Mouse (Mus musculus): Measurements from ENCODE around the gene Tmem236.
A peak's percentile ranks its signal among the peaks of the same experiment; 100 is the strongest.

The Tmem236 gene

GRCm38 (mm10) chr2:14190684-14191083 is 16.4 kb downstream of the Tmem236 start:
- no peak for ATAC-seq (ENCODE audit: insufficient number of reproducible peaks, low FRiP score, low TSS enrichment)

- no peak for ATAC-seq (ENCODE audit: insufficient number of reproducible peaks, low FRiP score, low TSS enrichment)
Measured at GRCm38 (mm10) chr2:14191601-14192000, 17.3 kb downstream of the Tmem236 start.

GRCm38 (mm10) chr2:14192046-14192445 is 17.7 kb downstream of the Tmem236 start:
- no peak for ATAC-seq (ENCODE audit: insufficient number of reproducible peaks, low FRiP score, low TSS enrichment)

GRCm38 (mm10) chr2:14198325-14198903 is 24.1 kb downstream of the Tmem236 start:
- 0 out of 2 replicates have a peak, but pooled peaks have one; percentile 28 for ATAC-seq (ENCODE audit: insufficient number of reproducible peaks, low FRiP score, low TSS enrichment)

- ATAC-seq (ENCODE audit: insufficient number of reproducible peaks, low FRiP score, low TSS enrichment), result peak; percentile 94
Measured at GRCm38 (mm10) chr2:14199621-14200020, 25.3 kb downstream of the Tmem236 start.

GRCm38 (mm10) chr2:14200879-14201445 is 26.6 kb downstream of the Tmem236 start:
- 0 out of 2 replicates have a peak, but pooled peaks have one; percentile 42 for ATAC-seq (ENCODE audit: insufficient number of reproducible peaks, low FRiP score, low TSS enrichment)

- no peak for ATAC-seq (ENCODE audit: insufficient number of reproducible peaks, low FRiP score, low TSS enrichment)
Measured at GRCm38 (mm10) chr2:14204308-14204707, 30.0 kb downstream of the Tmem236 start.

GRCm38 (mm10) chr2:14206798-14207197 is 32.5 kb downstream of the Tmem236 start:
- no peak for ATAC-seq (ENCODE audit: insufficient number of reproducible peaks, low FRiP score, low TSS enrichment)

- ATAC-seq (ENCODE audit: insufficient number of reproducible peaks, low FRiP score, low TSS enrichment), result no peak
Measured at GRCm38 (mm10) chr2:14210731-14211130, 36.4 kb downstream of the Tmem236 start.

GRCm38 (mm10) chr2:14211606-14212005 is 37.3 kb downstream of the Tmem236 start:
- ATAC-seq (ENCODE audit: insufficient number of reproducible peaks, low FRiP score, low TSS enrichment), result no peak

- no peak for ATAC-seq (ENCODE audit: insufficient number of reproducible peaks, low FRiP score, low TSS enrichment)
Measured at GRCm38 (mm10) chr2:14214764-14215163, 40.4 kb downstream of the Tmem236 start.

- ATAC-seq (ENCODE audit: insufficient number of reproducible peaks, low FRiP score, low TSS enrichment), result no peak
Measured at GRCm38 (mm10) chr2:14216653-14217052, 42.3 kb downstream of the Tmem236 start.

- no peak for ATAC-seq (ENCODE audit: insufficient number of reproducible peaks, low FRiP score, low TSS enrichment)
Measured at GRCm38 (mm10) chr2:14218126-14218525, 43.8 kb downstream of the Tmem236 start.

GRCm38 (mm10) chr2:14224387-14224786 is 50.1 kb downstream of the Tmem236 start:
- no peak for ATAC-seq (ENCODE audit: insufficient number of reproducible peaks, low FRiP score, low TSS enrichment)

GRCm38 (mm10) chr2:14228495-14228894 is 54.2 kb downstream of the Tmem236 start:
- no peak for ATAC-seq (ENCODE audit: insufficient number of reproducible peaks, low FRiP score, low TSS enrichment)

GRCm38 (mm10) chr2:14229149-14229548 is 54.8 kb downstream of the Tmem236 start, which contains the start of gene Mrc1:
Gene Mrc1, plus strand, starts transcription at chr2:14229392.
- no peak for ATAC-seq (ENCODE audit: insufficient number of reproducible peaks, low FRiP score, low TSS enrichment)

GRCm38 (mm10) chr2:14229979-14230378 is 55.7 kb downstream of the Tmem236 start:
- no peak for ATAC-seq (ENCODE audit: insufficient number of reproducible peaks, low FRiP score, low TSS enrichment)

- ATAC-seq (ENCODE audit: insufficient number of reproducible peaks, low FRiP score, low TSS enrichment), result no peak
Measured at GRCm38 (mm10) chr2:14232897-14233296, 58.6 kb downstream of the Tmem236 start.

GRCm38 (mm10) chr2:14233983-14234382 is 59.7 kb downstream of the Tmem236 start:
- no peak for ATAC-seq (ENCODE audit: insufficient number of reproducible peaks, low FRiP score, low TSS enrichment)

GRCm38 (mm10) chr2:14235319-14235718 is 61.0 kb downstream of the Tmem236 start:
- ATAC-seq (ENCODE audit: insufficient number of reproducible peaks, low FRiP score, low TSS enrichment), result no peak

- ATAC-seq (ENCODE audit: insufficient number of reproducible peaks, low FRiP score, low TSS enrichment), result no peak
Measured at GRCm38 (mm10) chr2:14236920-14237319, 62.6 kb downstream of the Tmem236 start.

- ATAC-seq (ENCODE audit: insufficient number of reproducible peaks, low FRiP score, low TSS enrichment), result no peak
Measured at GRCm38 (mm10) chr2:14237723-14238122, 63.4 kb downstream of the Tmem236 start.
